Mouse (Mus musculus) lung, adult 2 months (tissue): Measurements from ENCODE around the gene Pgm1. TPM values are rescaled to one million over a fixed set of nuclear protein-coding genes. Genes with fewer than 3 reads are reported as not detected.

Experiments used
- DNase-seq: peaks from one replicate; pipeline ENCODE4 v3.0.0; 2022
- H3K4me1 ChIP-seq: fragments of 200-500 bp; 2 replicates; pipeline ENCODE4 v1.6.1; 2011; ENCODE audit warnings: low read length; ENCODE audit not compliant: control insufficient read depth, insufficient read depth
- H3K4me3 ChIP-seq: fragments of 200-500 bp; replicated peaks from 2 replicates; pipeline ENCODE3; 2011; ENCODE audit warnings: low read depth, mild to moderate bottlenecking, control low read depth, low read length; ENCODE audit errors: extremely low read depth
- CTCF ChIP-seq: fragments of 200-500 bp; IDR thresholded peaks from 2 replicates; pipeline ENCODE4 v1.5.1; 2011; ENCODE audit warnings: mild to moderate bottlenecking, low read length, control low read depth; ENCODE audit not compliant: insufficient read depth
- POLR2A ChIP-seq: fragments of 200-500 bp; IDR thresholded peaks from 2 replicates; pipeline ENCODE4 v1.6.1; 2011; ENCODE audit warnings: low read depth, mild to moderate bottlenecking, control low read depth, low read length, borderline replicate concordance; ENCODE audit errors: extremely low read depth
- WGBS: fragments of 180-500 bp; shearing (Covaris S2); methylation state at CpG from one replicate; pipeline ENCODE4 v1.1.7; 2018; 5-methylcytosine and 5-hydroxymethylcytosine counted together
- polyA plus RNA-seq: library from polyadenylated mRNA; depleted of rRNA; stranded (reverse); fragments of >200 nt; gene quantifications from 2 replicates; pipeline ENCODE4 v1.2.3, GENCODE M21; 2012; rRNA removed

Pgm1 gene
- 31.4 and 45.2 TPM in 2 replicates for polyA plus RNA-seq

GRCm38 (mm10) chr4:99929149-99929612 is at the start of gene Pgm1:
Gene Pgm1, plus strand, starts transcription at chr4:99929414.
- Histone ChIP-seq H3K4me1 (no peaks in the 10 kb centered on the region), H3K4me3 (peak within 1 kb of the TSS; percentile 97)
- peak; percentile 87 for DNase-seq
- 3% methylated on average over 23 of the region's 23 CpGs for WGBS
- TF ChIP-seq CTCF (no peak), POLR2A (peak; percentile 53; the same call in 1 of the 2 replicates)

DNA sequence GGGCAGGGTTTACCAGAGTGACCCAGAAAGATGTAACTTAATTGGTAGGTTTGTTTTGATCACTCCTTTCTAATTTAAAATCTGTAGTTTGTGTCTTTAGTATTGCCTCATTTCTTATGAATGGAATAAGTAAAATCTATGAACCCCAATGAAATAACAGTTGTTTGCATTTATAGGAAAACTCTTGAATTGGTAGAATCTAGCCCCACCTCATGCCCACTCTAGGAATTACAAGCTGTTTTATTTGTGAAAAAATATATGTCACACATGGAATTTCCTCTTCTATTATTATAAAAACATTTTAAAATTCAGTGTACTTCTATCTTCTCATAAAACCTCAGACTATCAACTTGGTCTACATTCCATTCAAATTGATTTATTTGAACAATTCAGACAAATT is 47.3 kb upstream of the Pgm1 start:
- TF ChIP-seq POLR2A (no peak), CTCF (peak; percentile 6; the same call in 1 of the 2 replicates)
- no peak for DNase-seq
- no peak overlapping the region for H3K4me3 ChIP-seq
- H3K4me1 ChIP-seq, result no peaks in the 10 kb centered on the region

DNA sequence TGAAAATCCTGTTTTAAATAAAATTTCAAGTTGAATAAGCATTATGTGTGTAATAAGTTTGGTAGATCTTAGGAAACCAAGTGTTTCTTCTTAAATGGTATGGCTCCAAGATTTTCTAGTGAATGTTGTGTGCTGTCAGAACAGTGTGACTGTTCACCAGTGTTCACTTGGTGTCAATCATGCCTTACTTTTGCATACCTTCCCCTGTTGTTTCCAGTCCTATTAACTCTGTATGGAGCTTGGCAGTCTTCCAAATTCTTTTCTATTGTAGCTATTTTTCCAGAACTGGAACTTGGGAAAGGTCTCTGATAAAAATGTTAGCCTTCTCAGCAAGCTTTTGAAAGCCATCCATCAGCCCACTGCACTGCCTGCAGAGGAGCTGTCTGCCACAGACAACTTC is 46.8 kb upstream of the Pgm1 start:
- no peak overlapping the region for H3K4me3 ChIP-seq
- TF ChIP-seq POLR2A, result no peak
- TF ChIP-seq CTCF, result no peak
- H3K4me1 ChIP-seq, result no peaks in the 10 kb centered on the region
- no peak for DNase-seq

DNA sequence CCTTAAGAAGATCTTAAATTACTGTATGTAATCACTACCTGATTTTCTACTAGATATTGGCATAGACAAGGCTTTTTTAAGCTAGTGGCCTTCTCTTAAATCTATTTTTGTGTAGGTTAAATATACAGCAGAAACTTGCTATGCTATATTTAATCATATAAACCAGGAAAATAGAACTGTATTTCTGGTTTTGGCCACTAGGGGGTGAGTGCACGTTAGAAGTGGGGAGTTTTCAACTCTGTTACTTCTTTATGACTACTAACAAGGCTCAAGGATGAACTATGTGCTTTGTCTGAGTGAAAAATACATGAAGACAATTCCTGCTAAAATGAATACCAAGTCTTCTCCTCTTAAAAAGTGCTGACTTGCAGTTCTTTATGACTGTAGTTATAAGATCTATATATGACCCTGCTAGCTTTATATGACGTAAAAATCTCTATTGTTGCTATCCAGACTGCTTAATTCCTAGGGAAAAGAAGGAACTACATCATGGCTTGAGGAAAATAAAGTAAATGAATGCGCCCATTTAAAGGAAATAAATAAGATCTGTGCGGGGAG is 15.2 kb upstream of the Pgm1 start:
- DNase-seq, result no peak
- Histone ChIP-seq H3K4me1 (no peaks in the 10 kb centered on the region), H3K4me3 (no peak overlapping the region)
- TF ChIP-seq POLR2A (no peak), CTCF (no peak)
- WGBS, result 68% methylated on average over 4 of the region's 4 CpGs

DNA sequence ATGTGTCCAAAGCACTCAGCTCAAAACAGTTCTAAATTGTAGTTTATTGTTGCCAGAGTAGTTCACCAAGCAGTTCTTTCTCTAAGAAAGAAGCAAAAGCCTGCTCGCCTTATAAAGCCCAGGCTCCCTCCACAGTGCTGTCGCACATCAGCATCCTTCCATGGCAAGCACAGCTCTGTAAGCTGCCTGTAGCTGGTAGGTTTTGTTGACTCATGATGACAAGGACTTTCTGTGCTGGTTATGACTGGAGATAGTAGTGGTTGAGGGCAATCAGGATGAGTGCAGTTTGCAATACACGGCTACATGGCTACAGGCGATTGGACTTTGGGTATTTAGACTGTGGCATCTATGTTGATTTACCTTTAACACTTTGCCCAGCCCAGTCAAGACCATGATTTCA is 2.8 kb upstream of the Pgm1 start:
- no peak for TF ChIP-seq CTCF
- no peak for TF ChIP-seq POLR2A
- 94% methylated on average over 4 of the region's 4 CpGs for WGBS
- H3K4me3 ChIP-seq, result no peak overlapping the region
- DNase-seq, result no peak
- H3K4me1 ChIP-seq, result no peaks in the 10 kb centered on the region

- WGBS, result 26% methylated on average over 6 of the region's 6 CpGs
- DNase-seq, result no peak
- H3K4me1 ChIP-seq, result no peaks in the 10 kb centered on the region
- H3K4me3 ChIP-seq, result no peak overlapping the region
- TF ChIP-seq POLR2A (no peak), CTCF (no peak)
Measured at GRCm38 (mm10) chr4:99928521-99928920, 693 bp upstream of the Pgm1 start.

GRCm38 (mm10) chr4:99929613-99930517 is 651 bp downstream of the Pgm1 start, which contains the start of gene Itgb3bp:
Gene Itgb3bp, minus strand, starts transcription at chr4:99929813.
- no peak for TF ChIP-seq CTCF
- no peak; the same call in 1 of the 2 replicates for TF ChIP-seq POLR2A
- DNase-seq, result peak; percentile 64
- Histone ChIP-seq H3K4me1 (no peaks in the 10 kb centered on the region), H3K4me3 (peak within 1 kb of the TSS; percentile 97)
- 2% methylated on average over 57 of the region's 57 CpGs for WGBS

- WGBS, result 52% methylated on average over 10 of the region's 10 CpGs
- peak; percentile 25 for DNase-seq
- TF ChIP-seq POLR2A (no peak), CTCF (no peak)
- Histone ChIP-seq H3K4me3 (peak overlapping the region; percentile 1), H3K4me1 (no peaks in the 10 kb centered on the region)
Measured at GRCm38 (mm10) chr4:99930518-99931239, 1.5 kb downstream of the Pgm1 start.

DNA sequence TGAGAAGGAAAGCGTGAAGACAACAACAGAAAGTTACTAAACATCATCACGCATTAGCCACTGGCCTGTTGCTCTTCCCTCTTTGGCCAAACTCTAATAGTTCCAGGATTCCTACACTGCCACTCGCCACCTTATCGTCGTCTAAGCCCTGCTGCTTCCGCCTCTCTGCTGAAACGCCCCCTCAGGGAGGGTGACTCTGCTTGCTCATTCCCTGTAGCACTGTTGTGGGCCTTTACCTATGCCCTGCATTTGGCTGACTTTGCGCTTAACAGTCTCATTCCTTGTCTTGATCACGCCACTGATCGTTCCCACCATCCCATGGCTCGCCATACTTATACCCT is 2.0 kb downstream of the Pgm1 start:
- WGBS, result 74% methylated on average over 11 of the region's 11 CpGs
- TF ChIP-seq POLR2A (no peak), CTCF (no peak)
- Histone ChIP-seq H3K4me3 (no peak overlapping the region), H3K4me1 (no peaks in the 10 kb centered on the region)
- no peak for DNase-seq

DNA sequence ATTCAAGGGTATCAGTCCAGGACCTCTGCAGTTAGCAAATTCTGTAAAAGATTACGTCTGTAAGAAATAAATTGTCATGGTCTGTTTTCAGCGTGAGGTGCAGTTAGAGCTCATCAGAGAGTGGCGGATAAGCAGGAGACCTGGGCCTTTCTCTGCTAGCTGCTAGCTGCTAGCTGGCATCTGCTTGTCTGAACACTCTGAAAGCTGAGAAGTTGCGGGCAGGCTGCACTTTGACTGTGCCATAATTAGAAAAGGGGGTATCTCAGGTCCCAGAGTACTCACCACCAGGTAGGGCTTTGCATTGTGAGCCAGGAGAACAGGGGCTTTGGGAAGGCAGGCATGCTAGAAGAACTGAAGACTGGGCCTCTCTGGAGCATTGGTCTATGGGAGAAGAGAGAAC is 2.6 kb downstream of the Pgm1 start:
- WGBS, result 75% methylated on average over 4 of the region's 4 CpGs
- TF ChIP-seq POLR2A (no peak), CTCF (no peak)
- Histone ChIP-seq H3K4me1 (no peaks in the 10 kb centered on the region), H3K4me3 (no peak overlapping the region)
- no peak for DNase-seq
